Mouse (Mus musculus): ENCODE results near the gene Olfr1209.

The Olfr1209 gene

DNA sequence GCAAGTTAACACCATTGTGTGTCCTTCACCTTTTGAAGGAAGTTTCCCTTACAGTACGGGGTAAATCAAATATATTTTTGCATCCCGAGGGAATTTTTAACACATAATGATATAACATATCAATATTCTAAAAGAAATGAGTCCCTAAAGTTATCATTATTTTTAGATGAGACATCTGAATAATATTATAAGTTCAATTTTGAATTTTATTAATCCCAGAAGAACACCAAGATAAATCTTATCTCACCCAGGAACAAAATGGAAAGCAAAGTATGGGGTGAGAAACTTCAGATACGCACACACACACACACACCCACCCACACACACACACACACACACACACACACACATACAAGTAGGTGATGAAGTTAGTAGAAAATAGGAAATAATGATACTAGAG is at the start of gene Olfr1209:
Olfr1209 (minus strand) TSS at position 101 of the 400 bp plus-strand sequence.
- in situ Hi-C loops (cut with MboI, MseI) = no loop called here

GRCm38 (mm10) chr2:88953669-88954068 is 38.7 kb upstream of the Olfr1209 start, which contains the start of gene Olfr1212:
Gene Olfr1212, plus strand, starts transcription at chr2:88953969.
- in situ Hi-C loops (cut with MboI, MseI) = no loop called here

GRCm38 (mm10) chr2:88938011-88938410 is 23.1 kb upstream of the Olfr1209 start, which contains the start of gene Olfr1211:
Gene Olfr1211, minus strand, starts transcription at chr2:88938111.
- in situ Hi-C loops (cut with MboI, MseI) = no loop called here

DNA sequence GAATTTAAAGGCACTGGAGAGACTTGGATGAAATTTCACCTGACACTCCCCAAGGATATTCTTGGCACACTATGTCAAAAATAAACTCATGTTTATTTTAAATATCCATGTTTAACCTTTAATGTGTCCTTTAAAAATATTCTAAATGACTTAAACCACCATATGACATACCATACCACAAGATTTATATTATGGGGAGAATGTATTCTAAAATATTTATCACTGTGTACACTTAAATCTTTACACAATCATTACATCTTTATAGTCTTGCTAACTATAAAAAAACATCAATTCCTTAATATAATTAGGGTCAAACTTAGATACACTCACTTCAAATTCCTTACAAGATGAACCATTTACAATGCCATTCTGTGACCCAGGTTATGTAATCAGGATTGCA is 12.7 kb downstream of the Olfr1209 start, which contains the start of gene Olfr1208:
Olfr1208 (minus strand) TSS at position 101 of the 400 bp plus-strand sequence.
- in situ Hi-C loops (cut with MboI, MseI) = no loop called here

GRCm38 (mm10) chr2:88862931-88863330 is 52.0 kb downstream of the Olfr1209 start, which contains the start of gene Olfr1206:
Gene Olfr1206, plus strand, starts transcription at chr2:88863231.
- in situ Hi-C loops (cut with MboI, MseI) = no loop called here

Measured in regulatory T cell (primary cell).